Mouse (Mus musculus): Measurements from ENCODE around the gene Ube2l3. TPM values are rescaled to one million over a fixed set of nuclear protein-coding genes. Genes with fewer than 3 reads are reported as not detected.
"Not testable (repeated sequence)": the region's sequence is repeated elsewhere in the genome, so short reads cannot be mapped to it uniquely, and the experiment has no call there.

Ube2l3 gene
- polyA plus RNA-seq, 1 experiment from 2014 or later, result 346 TPM

DNA sequence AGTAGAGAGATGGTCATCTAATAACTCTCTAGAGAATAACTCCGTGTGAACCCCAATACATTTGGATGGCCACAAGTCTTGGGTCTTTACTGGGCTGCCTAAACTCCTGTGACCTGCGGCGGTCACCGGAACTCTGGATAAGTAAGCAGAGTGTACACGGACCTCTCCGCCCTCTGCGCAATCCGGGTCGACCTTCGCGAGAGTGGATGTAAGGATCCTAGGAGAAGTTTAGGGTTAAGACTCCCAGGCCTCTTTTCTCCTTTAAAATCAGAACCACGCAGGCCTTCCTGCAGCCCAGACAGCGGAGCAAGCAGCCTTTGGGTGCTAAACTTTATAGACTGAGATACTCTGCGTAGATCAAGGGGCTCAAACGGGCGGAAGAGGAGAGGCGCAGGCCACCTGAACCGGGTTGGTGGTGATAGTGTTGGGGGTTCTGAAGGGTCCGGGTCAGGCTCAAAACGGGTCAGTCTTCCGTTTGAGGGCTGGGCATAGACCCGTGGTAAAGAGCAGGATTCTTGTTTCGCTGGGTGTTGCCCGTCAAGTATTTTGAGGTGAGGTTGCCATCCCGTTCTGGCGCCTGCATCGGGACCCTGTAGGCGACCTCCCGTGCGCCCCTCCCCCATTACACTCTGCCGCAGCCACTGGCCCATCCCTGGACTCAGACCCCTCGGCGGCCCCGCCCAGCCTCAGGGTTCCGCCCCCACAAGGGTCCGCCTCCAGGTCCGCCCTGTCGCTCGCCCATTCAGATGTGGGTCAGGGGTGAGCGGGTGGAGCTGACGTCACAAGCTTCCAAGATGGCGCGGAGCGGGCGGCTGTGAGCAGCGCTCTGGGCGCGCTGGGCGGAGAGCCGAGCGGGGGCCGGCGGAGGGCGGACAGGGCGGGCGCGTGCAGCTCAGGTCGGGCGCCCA, 30.6 kb upstream of the Ube2l3 start, which contains the start of gene Hic2:
Gene Hic2, plus strand, starts transcription at position 779 of the 908 bp plus-strand sequence.
- under 1% methylated on average over 59 of the region's 59 CpGs for WGBS
- H3K27ac ChIP-seq, result peak within 1 kb of the TSS; percentile 95
- peak within 1 kb of the TSS; percentile 76 for H3K4me2 ChIP-seq (replicated peaks)
- peaks cover 6% of the 10 kb centered on the region; the same call in 1 of the 2 replicates for H3K9me3 ChIP-seq (replicated peaks)
- peak; percentile 96 for ATAC-seq (ENCODE audit: low FRiP score)
- peak within 1 kb of the TSS; percentile 62 for H3K4me3 ChIP-seq
- H3K36me3 ChIP-seq, result no peaks in the 10 kb centered on the region
- peak within 1 kb of the TSS; percentile 92 for H3K9ac ChIP-seq
- peaks cover 32% of the 10 kb centered on the region for H3K4me1 ChIP-seq
- no peaks in the 10 kb centered on the region for H3K27me3 ChIP-seq

DNA sequence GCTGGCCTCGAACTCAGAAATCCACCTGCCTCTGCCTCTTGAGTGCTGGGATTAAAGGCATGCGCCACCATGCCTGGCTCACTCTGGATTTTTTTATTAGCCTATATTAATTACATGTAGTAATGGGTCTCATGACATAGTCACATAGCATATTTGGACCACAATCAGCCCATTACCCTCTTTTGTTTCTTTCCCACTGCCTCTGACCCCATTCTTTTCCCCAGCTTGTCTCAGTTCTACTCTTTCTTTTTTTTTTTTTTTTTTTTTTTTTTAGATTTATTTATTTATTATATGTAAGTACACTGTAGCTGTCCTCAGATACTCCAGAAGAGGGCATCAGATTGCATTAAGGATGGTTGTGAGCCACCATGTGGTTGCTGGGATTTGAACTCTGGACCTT, 29.1 kb upstream of the Ube2l3 start:
- WGBS, result 93% methylated on average over 2 of the region's 2 CpGs

DNA sequence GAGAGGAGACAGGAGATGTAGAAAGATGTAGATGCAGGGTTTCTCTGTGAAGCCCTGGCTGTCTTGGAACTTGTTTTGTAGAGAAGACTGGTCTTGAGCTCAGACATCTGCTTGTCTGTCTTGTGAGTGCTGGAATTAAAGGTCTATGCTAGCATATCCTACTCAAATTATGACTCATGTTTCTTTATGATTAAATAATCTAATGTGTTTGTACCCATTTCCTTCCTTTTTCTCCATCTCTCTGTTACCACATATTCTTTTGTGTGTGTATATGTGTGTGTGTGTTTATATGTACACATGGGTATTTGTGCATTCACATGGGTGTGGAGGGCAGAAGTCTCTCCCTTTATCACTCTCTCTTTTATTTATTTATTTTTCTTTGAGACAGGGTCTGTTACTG, 24.0 kb upstream of the Ube2l3 start:
- no peaks in the 10 kb centered on the region for H3K36me3 ChIP-seq
- H3K4me3 ChIP-seq, result no peak overlapping the region
- no peak for ATAC-seq (ENCODE audit: low FRiP score)
- H3K27me3 ChIP-seq, result no peaks in the 10 kb centered on the region
- no peak overlapping the region for H3K27ac ChIP-seq
- no peaks in the 10 kb centered on the region for H3K4me1 ChIP-seq
- H3K9me3 ChIP-seq (replicated peaks), result peaks cover 6% of the 10 kb centered on the region; the same call in 1 of the 2 replicates
- no peak overlapping the region for H3K9ac ChIP-seq
- H3K4me2 ChIP-seq (replicated peaks), result no peak overlapping the region

More for the DNA sequence above, 29.1 kb upstream of the Ube2l3 start:
- not testable (repeated sequence) for H3K27ac ChIP-seq; H3K27me3 ChIP-seq; H3K36me3 ChIP-seq; ATAC-seq (ENCODE audit: low FRiP score); H3K9ac ChIP-seq; H3K9me3 ChIP-seq (replicated peaks); H3K4me3 ChIP-seq; H3K4me2 ChIP-seq (replicated peaks)
- H3K4me1 ChIP-seq, result peaks cover 27% of the 10 kb centered on the region

DNA sequence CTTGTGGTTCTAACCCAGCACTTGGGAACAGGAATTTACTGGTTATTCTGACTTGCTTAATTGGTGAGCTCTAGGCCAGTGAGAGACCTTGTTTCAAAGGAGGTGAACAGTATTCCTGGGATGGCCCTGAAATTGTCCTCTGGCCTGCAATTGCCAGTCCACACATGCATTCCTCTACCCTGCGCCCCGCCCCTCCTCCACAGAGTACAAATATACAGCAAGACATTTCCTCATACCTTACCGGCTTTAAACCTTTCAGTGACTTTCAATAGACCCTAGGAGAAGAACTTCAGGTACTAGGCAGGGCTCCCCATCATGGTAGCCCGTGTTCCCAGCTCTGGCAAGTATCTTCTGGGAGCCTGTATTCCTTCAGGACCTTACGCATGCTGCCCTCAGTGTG, 23.1 kb upstream of the Ube2l3 start:
- no peak overlapping the region for H3K4me3 ChIP-seq
- H3K9ac ChIP-seq, result no peak overlapping the region
- H3K36me3 ChIP-seq, result no peaks in the 10 kb centered on the region
- WGBS, result 93% methylated on average over 5 of the region's 5 CpGs
- H3K4me2 ChIP-seq (replicated peaks), result no peak overlapping the region
- H3K27ac ChIP-seq, result no peak overlapping the region
- H3K4me1 ChIP-seq, result no peaks in the 10 kb centered on the region
- H3K9me3 ChIP-seq (replicated peaks), result peaks cover 6% of the 10 kb centered on the region; the same call in 1 of the 2 replicates
- H3K27me3 ChIP-seq, result no peaks in the 10 kb centered on the region
- no peak for ATAC-seq (ENCODE audit: low FRiP score)

DNA sequence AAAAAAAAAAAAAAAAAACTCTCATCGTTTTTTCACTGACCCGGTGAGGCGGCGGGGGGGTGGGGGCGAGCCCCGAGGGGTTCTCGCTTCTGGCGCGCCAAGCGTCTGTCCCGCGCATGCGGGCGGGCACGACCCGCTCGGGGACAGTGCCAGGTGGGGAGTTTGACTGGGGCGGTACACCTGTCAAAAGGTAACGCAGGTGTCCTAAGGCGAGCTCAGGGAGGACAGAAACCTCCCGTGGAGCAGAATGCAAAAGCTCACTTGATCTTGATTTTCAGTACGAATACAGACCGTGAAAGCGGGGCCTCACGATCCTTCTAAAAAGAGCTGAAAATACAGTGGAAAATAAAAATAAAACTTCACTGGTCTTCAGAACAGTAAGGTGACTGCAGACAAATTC, 19.7 kb upstream of the Ube2l3 start:
- no peak overlapping the region for H3K4me3 ChIP-seq
- H3K9ac ChIP-seq, result no peak overlapping the region
- peak; percentile 100 for ATAC-seq (ENCODE audit: low FRiP score)
- 30% methylated on average over 25 of the region's 25 CpGs for WGBS
- H3K27me3 ChIP-seq, result no peaks in the 10 kb centered on the region
- no peak overlapping the region for H3K27ac ChIP-seq
- no peak overlapping the region for H3K4me2 ChIP-seq (replicated peaks)
- no peaks in the 10 kb centered on the region for H3K4me1 ChIP-seq
- no peaks in the 10 kb centered on the region for H3K9me3 ChIP-seq (replicated peaks)
- no peaks in the 10 kb centered on the region for H3K36me3 ChIP-seq

DNA sequence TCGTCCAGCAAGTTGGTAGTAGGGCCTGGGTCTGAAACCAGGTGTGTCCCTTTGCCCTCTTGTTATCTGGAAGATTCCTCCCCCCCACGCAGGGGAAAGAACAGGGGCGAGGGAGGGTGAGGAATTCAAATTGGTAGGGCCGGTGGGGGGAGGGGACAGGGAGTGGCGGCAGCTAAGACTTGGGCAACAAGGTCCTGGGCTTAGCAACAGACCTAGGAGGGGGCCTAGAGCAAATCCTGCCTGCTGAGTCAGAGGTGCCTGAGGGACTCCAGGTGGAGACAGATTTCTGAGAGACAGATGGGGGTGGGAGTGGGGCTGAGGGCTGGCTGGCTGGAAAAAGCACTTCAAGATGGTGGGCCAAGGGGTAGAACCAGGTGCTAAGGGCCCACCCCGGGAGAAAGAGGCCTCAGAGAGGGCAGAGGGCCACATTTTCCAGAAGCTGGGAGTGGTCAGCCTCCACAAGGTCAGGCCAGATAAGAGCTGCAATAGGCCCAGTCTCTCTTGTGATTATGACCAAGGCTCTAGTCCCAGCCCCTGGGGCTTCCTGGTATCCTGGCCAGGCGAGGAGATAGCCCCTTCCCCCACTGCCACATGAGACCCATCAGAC, 17.8 kb upstream of the Ube2l3 start:
- Histone ChIP-seq H3K27me3 (no peaks in the 10 kb centered on the region), H3K4me3 (no peak overlapping the region), H3K9me3 (replicated peaks) (no peaks in the 10 kb centered on the region), H3K9ac (no peak overlapping the region), H3K4me1 (no peaks in the 10 kb centered on the region), H3K4me2 (replicated peaks) (no peak overlapping the region), H3K27ac (no peak overlapping the region), H3K36me3 (no peaks in the 10 kb centered on the region)
- no peak for ATAC-seq (ENCODE audit: low FRiP score)
- WGBS, result 44% methylated on average over 7 of the region's 7 CpGs

DNA sequence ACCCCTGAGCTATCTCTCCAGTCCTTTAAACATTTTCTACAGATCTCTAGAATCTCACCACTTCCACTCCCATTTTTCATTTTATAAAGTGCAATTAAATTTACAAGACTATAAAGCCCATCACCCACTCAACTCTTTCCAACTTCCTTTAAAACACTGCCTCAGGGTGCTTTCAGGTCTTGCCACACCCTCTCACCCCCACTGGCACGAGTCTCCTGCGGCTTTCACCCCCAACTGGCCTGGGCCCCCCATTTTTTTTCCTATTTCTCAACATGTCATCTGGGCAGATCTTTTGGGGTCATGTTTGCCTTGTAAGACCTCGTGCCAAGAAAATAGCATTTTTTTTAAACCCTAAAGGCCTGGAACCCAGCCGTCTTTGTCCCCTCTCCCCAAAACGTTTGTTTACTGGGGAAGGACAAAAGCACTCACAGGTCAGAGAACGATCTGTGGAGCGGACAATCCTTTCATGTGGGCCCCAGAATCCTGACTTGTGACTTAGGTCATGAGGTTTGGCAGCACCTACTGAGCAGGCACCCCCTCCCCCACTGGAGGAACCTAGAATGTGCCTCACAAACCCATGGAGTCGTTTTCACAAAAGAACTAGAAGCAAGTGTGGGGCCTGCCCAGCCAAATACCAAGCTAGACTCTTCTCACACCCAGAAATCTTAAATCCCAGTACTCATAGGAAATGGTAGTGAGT, 14.6 kb upstream of the Ube2l3 start:
- H3K4me3 ChIP-seq, result no peak overlapping the region
- WGBS, result 57% methylated on average over 8 of the region's 8 CpGs
- no peak overlapping the region for H3K4me2 ChIP-seq (replicated peaks)
- no peaks in the 10 kb centered on the region for H3K36me3 ChIP-seq
- no peaks in the 10 kb centered on the region for H3K9me3 ChIP-seq (replicated peaks)
- H3K27me3 ChIP-seq, result no peaks in the 10 kb centered on the region
- no peak overlapping the region for H3K9ac ChIP-seq
- ATAC-seq (ENCODE audit: low FRiP score), result no peak
- H3K4me1 ChIP-seq, result no peaks in the 10 kb centered on the region
- H3K27ac ChIP-seq, result no peak overlapping the region

DNA sequence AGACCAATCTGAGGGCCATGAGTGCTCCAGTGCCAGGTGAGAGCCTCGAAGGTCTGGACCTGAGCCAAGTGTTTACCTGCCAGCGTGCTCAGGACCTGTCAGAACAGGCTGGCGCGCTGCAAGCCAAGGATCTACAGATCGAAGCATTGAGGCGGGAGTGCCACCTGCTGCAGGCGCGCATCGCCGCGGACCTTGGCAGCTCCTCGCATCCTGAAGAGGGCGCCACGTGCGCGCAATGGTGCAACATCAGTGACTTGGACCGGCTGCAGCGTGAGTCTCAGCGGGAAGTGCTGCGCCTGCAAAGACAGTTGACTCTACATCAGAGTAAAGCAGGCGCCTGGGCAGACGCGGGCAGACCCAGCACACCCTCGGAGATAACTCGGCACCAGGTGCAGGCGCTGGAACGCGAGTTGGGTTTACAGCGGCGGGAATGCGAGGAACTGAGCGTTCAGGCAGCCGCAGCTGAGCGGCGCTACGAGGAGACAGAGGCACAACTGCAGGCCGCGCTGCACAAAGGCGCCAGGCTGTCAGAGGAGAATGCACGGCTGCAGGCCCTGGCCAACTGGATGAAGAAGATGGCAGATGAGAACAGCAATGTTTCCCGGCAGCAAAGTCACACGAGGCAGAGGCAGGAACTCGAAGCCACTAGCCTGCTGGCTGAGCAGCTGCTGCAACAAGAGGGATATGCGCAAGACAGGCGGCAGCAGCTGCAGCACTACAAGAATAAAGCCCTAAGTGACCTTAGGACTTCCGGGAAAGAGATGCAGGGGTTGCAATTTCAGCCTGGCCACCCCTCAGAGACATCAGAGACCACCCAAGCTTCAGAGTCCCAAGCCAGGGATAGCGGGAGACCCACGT, 7.8 kb upstream of the Ube2l3 start:
- no peaks in the 10 kb centered on the region for H3K9me3 ChIP-seq (replicated peaks)
- 8% methylated on average over 48 of the region's 48 CpGs for WGBS
- peak overlapping the region; percentile 92 for H3K4me2 ChIP-seq (replicated peaks)
- H3K27me3 ChIP-seq, result peaks cover 22% of the 10 kb centered on the region
- peak overlapping the region; percentile 75 for H3K9ac ChIP-seq
- peak overlapping the region; percentile 60 for H3K4me3 ChIP-seq
- ATAC-seq (ENCODE audit: low FRiP score), result peak; percentile 71
- H3K36me3 ChIP-seq, result no peaks in the 10 kb centered on the region
- H3K4me1 ChIP-seq, result peaks cover 21% of the 10 kb centered on the region
- H3K27ac ChIP-seq, result peak overlapping the region; percentile 40

DNA sequence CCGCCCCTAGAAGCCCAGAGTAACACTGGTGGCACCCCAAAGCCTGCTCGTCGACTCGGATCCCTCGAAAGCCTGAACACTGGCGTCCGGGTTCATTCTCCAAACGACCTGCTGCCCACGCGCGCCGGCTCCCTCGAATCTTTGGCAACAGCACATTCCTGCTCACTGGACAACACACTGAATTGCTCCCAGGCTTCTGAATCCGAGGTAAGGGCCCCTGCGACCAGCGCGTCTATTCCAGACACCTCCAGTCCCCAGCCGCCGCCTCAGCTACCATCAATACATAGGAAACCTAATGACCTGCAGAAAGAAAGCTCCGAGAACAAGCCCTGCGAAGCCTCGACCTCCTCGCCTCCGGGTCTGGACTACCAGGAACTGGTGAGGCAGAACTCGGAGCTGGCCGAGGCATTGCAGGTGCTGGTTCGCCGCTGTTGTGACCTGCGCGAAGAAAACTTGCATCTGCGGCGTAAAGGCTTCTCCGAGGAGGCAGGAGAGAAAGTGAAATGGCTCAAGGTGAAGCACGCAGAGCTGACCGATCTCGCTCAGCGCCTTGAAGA, 7.0 kb upstream of the Ube2l3 start:
- 3% methylated on average over 37 of the region's 37 CpGs for WGBS
- ATAC-seq (ENCODE audit: low FRiP score), result no peak; the same call in none of the 2 replicates

DNA sequence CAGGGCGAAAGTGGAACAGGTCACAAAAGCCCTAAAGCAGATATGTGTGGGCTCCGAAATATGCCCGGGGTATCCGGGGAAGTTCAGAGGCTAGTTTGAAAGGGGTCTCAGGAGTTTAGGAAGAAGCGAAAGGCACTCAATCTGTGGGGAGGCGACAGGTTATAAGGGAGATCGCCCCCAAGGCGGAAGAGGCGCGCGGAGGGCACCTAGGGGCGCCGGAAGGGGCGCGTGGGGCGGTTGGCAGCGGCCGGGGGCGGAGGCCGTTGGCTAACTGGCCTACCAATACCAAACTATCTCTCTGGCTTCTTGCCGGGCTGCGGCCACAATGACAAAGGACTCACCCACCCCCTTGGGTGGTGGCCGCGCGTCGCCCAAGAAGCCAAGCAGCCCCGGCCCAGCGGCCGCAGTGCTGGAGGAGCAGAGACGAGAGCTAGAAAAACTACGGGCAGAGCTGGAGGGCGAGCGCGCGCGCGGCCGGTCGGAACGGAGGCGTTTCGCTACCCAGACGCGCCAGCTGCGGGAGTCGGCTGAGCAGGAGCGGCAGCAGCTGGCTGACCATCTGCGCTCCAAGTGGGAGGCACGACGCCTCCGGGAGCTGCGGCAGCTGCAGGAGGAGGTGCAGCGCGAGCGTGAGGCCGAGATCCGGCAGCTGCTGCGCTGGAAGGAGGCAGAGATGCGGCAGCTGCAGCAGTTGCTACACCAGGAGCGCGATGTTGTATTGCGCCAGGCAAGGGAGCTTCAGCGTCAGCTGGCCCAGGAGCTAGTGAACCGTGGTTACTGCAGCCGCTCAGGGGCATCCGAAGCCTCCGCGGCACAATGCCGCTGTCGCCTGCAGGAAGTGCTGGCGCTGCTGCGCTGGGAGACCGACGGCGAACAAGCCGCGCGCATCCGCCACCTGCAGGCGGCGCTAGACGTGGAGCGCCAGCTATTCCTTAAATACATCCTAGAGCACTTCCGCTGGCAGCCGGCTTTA, 6.2 kb upstream of the Ube2l3 start, which contains the start of gene Rimbp3:
Gene Rimbp3, plus strand, starts transcription at position 215 of the 973 bp plus-strand sequence.
- H3K9me3 ChIP-seq (replicated peaks), result no peaks in the 10 kb centered on the region
- H3K36me3 ChIP-seq, result no peaks in the 10 kb centered on the region
- peak within 1 kb of the TSS; percentile 75 for H3K9ac ChIP-seq
- ATAC-seq (ENCODE audit: low FRiP score), result peak; percentile 91
- 2% methylated on average over 84 of the region's 85 CpGs for WGBS
- H3K4me2 ChIP-seq (replicated peaks), result peak within 1 kb of the TSS; percentile 92
- H3K4me1 ChIP-seq, result peaks cover 21% of the 10 kb centered on the region
- H3K27ac ChIP-seq, result peak within 1 kb of the TSS; percentile 92
- H3K27me3 ChIP-seq, result peaks cover 22% of the 10 kb centered on the region
- peak within 1 kb of the TSS; percentile 60 for H3K4me3 ChIP-seq

More for the DNA sequence above, 7.0 kb upstream of the Ube2l3 start:
- Histone ChIP-seq H3K4me2 (replicated peaks) (peak overlapping the region; percentile 92), H3K4me3 (peak overlapping the region; percentile 60), H3K27me3 (peaks cover 22% of the 10 kb centered on the region), H3K9me3 (replicated peaks) (no peaks in the 10 kb centered on the region), H3K4me1 (peaks cover 21% of the 10 kb centered on the region), H3K9ac (peak overlapping the region; percentile 75), H3K27ac (peak overlapping the region; percentile 92), H3K36me3 (no peaks in the 10 kb centered on the region)
